33 mouse cellular contexts compared by ENCODE assay signal in genomic region chr16:7559177-7559576, GRCm38 (mm10).
DNase-seq lines count a peak whose midpoint lies in the region; ATAC-seq and TF ChIP-seq lines count a peak whose summit lies in the region.
"Had no signal": no experiment of that assay in that cellular context is flagged by ENCODE, and none has a peak within 500 bp of the region (broad histone marks: within the 10 kb centered on the region; RNA-seq: fewer than 3 reads in every experiment).

No protein-coding gene starts in this region.

- intact Hi-C loops in left cerebral cortex, postnatal 14 days (cut with DNase I) = no loop called here

- H3K4me3 ChIP-seq in kidney, adult 2 months (ENCODE audit: insufficient read depth, low read depth, low read length) = no peak overlapping the region
- H3K4me3 ChIP-seq in bone marrow macrophage, adult 2 months (ENCODE audit: insufficient read depth, low read length) = no peak overlapping the region
- no peak overlapping the region for H3K4me3 ChIP-seq in macrophage (ENCODE audit: inconsistent target)
- no peak overlapping the region for H3K4me3 ChIP-seq in forebrain, embryonic 12.5 days (replicated peaks)
- H3K4me3 ChIP-seq: embryonic facial prominence, embryonic 10.5 days; embryonic facial prominence, embryonic 15.5 days; hindbrain, embryonic 13.5 days; limb, embryonic 10.5 days; limb, embryonic 15.5 days; liver, embryonic 13.5 days; midbrain, embryonic 10.5 days; midbrain, embryonic 15.5 days had no signal

- no peak overlapping the region for H3K27ac ChIP-seq in kidney, adult 2 months (ENCODE audit: insufficient read depth, low read depth, low read length)
- H3K27ac ChIP-seq in bone marrow macrophage, adult 2 months (ENCODE audit: insufficient read depth, low read depth, low read length) = peak overlapping the region; percentile 86
- peak overlapping the region; percentile 45 for H3K27ac ChIP-seq in macrophage
- H3K27ac ChIP-seq in forebrain, embryonic 12.5 days = no peak overlapping the region
- H3K27ac ChIP-seq: embryonic facial prominence, embryonic 10.5 days; embryonic facial prominence, embryonic 15.5 days; hindbrain, embryonic 13.5 days; limb, embryonic 10.5 days; limb, embryonic 15.5 days; liver, embryonic 13.5 days; midbrain, embryonic 10.5 days; midbrain, embryonic 15.5 days had no signal

- no peak overlapping the region for H3K9ac ChIP-seq in forebrain, embryonic 12.5 days
- H3K9ac ChIP-seq: embryonic facial prominence, embryonic 15.5 days; hindbrain, embryonic 13.5 days; limb, embryonic 15.5 days; liver, embryonic 13.5 days; midbrain, embryonic 15.5 days had no signal

- H3K4me1 ChIP-seq in kidney, adult 2 months (ENCODE audit: control insufficient read depth, insufficient read depth, low read length) = no peaks in the 10 kb centered on the region
- H3K4me1 ChIP-seq in bone marrow macrophage, adult 2 months (ENCODE audit: control insufficient read depth, insufficient read depth, low read length) = peaks cover 37% of the 10 kb centered on the region
- no peaks in the 10 kb centered on the region for H3K4me1 ChIP-seq in forebrain, embryonic 12.5 days
- H3K4me1 ChIP-seq: embryonic facial prominence, embryonic 10.5 days; embryonic facial prominence, embryonic 15.5 days; liver, embryonic 13.5 days; midbrain, embryonic 10.5 days; midbrain, embryonic 15.5 days had no signal

- H3K27me3 ChIP-seq in kidney, adult 2 months (replicated peaks; ENCODE audit: control insufficient read depth, insufficient read depth, low read length) = no peaks in the 10 kb centered on the region
- H3K27me3 ChIP-seq in forebrain, embryonic 12.5 days = no peaks in the 10 kb centered on the region
- H3K27me3 ChIP-seq: CH12.LX; embryonic facial prominence, embryonic 15.5 days; hindbrain, embryonic 13.5 days; limb, embryonic 15.5 days; liver, embryonic 13.5 days; midbrain, embryonic 15.5 days had no signal

- 74% methylated on average over 1 of the region's 1 CpGs for WGBS in kidney, adult 2 months
- WGBS in macrophage (ENCODE audit: missing documents) = no CpG with 5 or more reads among the region's 1 CpGs
- whole genome bisulfite sequencing in forebrain, embryonic 12.5 days = 82% methylated on average over 1 of the region's 1 CpGs

- H3K36me3 ChIP-seq in kidney, adult 2 months (ENCODE audit: control insufficient read depth, insufficient read depth, low read length) = no peaks in the 10 kb centered on the region
- no peaks in the 10 kb centered on the region for H3K36me3 ChIP-seq in macrophage (ENCODE audit: inconsistent target)
- H3K36me3 ChIP-seq in forebrain, embryonic 12.5 days (replicated peaks) = no peaks in the 10 kb centered on the region
- H3K36me3 ChIP-seq: embryonic facial prominence, embryonic 10.5 days; embryonic facial prominence, embryonic 15.5 days; hindbrain, embryonic 13.5 days; limb, embryonic 10.5 days; limb, embryonic 15.5 days; liver, embryonic 13.5 days; midbrain, embryonic 10.5 days; midbrain, embryonic 15.5 days had no signal

- TF ChIP-seq CTCF in kidney, adult 2 months (conservative IDR thresholded peaks at IDR 0.05; ENCODE audit: insufficient read depth, insufficient read length, low read depth, low read length) = no peak
- no peak for TF ChIP-seq CTCF in bone marrow macrophage, adult 2 months (IDR thresholded peaks at IDR 0.05; ENCODE audit: low read depth, low read length)

- no peaks in the 10 kb centered on the region for H3K9me3 ChIP-seq in forebrain, embryonic 12.5 days
- H3K9me3 ChIP-seq: embryonic facial prominence, embryonic 10.5 days; embryonic facial prominence, embryonic 15.5 days; hindbrain, embryonic 13.5 days; limb, embryonic 10.5 days; limb, embryonic 15.5 days; liver, embryonic 13.5 days; midbrain, embryonic 10.5 days; midbrain, embryonic 15.5 days had no signal

- DNase-seq in kidney, adult 2 months = peak; percentile 12
- no peak for DNase-seq in kidney, adult 8-10 months
- DNase-seq in left cerebral cortex, postnatal 14 days (ENCODE audit: low spot score in 2 of 2) = no peak
- DNase-seq in spleen, postnatal 14 days (ENCODE audit: low spot score in 2 of 2) = no peak
- DNase-seq: adrenal gland, postnatal 10 days; B cell, adult 2 months; cerebellum, adult 11-12 months; cerebellum, adult 9-11 months; gastrocnemius, postnatal 25 days; heart, postnatal 14 days; kidney, postnatal 14 days; layer of hippocampus, postnatal 36 days; liver, embryonic 13.5 days; lung, adult 18-20 months; lung, postnatal 4 days; right cerebral cortex, postnatal 25 days; thymus, adult 2 months; thymus, postnatal 36 days had no signal

- no peak overlapping the region for H3K4me2 ChIP-seq in forebrain, embryonic 12.5 days
- H3K4me2 ChIP-seq: embryonic facial prominence, embryonic 15.5 days; hindbrain, embryonic 13.5 days; limb, embryonic 15.5 days; liver, embryonic 13.5 days; midbrain, embryonic 15.5 days had no signal

- no peak for TF ChIP-seq POLR2A in kidney, adult 2 months (IDR thresholded peaks at IDR 0.05; ENCODE audit: low read depth, low read length)
- TF ChIP-seq POLR2A in bone marrow macrophage, adult 2 months (IDR thresholded peaks at IDR 0.05; ENCODE audit: borderline replicate concordance, low read depth, low read length) = no peak

- no peaks in the 10 kb centered on the region for H3K79me2 ChIP-seq in macrophage (ENCODE audit: inconsistent target)

- no peak for ATAC-seq in forebrain, embryonic 12.5 days (ENCODE audit: low FRiP score)
- ATAC-seq: activated CD4-positive, CD25-positive, alpha-beta regulatory T cell, adult 4 months; forebrain, embryonic 14.5 days; intestine, embryonic 16.5 days; lung, postnatal 0 days; midbrain, embryonic 15.5 days had no signal

Comparison
In these comparisons a context has a peak if more than half of its experiments do, and no peak if none do; other contexts are left out.
1. H3K27ac ChIP-seq: peak in bone marrow macrophage, adult 2 months (single experiment) and macrophage (single experiment); none in kidney, adult 2 months (single experiment) and forebrain, embryonic 12.5 days (single experiment).